Mouse (Mus musculus) G1E (cell line): ENCODE results near the gene Fcgrt.
A peak's percentile ranks its signal among the peaks of the same experiment; 100 is the strongest.

Source experiments
- CTCF ChIP-seq: IDR thresholded peaks from 2 replicates; pipeline ENCODE4 v1.5.1; 2012; ENCODE audit warnings: low read depth, low read length, inconsistent platforms, mixed read lengths
- GATA1 ChIP-seq: IDR thresholded peaks from 2 replicates; pipeline ENCODE4 v1.6.1; 2012; ENCODE audit warnings: borderline replicate concordance, low read length, inconsistent platforms, mixed read lengths
- GATA2 ChIP-seq: IDR thresholded peaks from 2 replicates; pipeline ENCODE4 v1.6.1; 2012; ENCODE audit warnings: low read depth, low read length, inconsistent platforms, borderline replicate concordance
- POLR2AphosphoS5 ChIP-seq: IDR thresholded peaks from 2 replicates; pipeline ENCODE4 v1.6.1; 2012; ENCODE audit warnings: low read depth, low read length, inconsistent platforms; ENCODE audit not compliant: insufficient replicate concordance
- TAL1 ChIP-seq: conservative IDR thresholded peaks from 2 replicates; pipeline ENCODE4 v1.6.1; 2012; ENCODE audit warnings: low read depth, low read length, inconsistent platforms, mixed read lengths

- TF ChIP-seq CTCF (peak; percentile 80), POLR2AphosphoS5 (no peak), GATA1 (no peak), TAL1 (no peak), GATA2 (no peak)
Observed at GRCm38 (mm10) chr7:45068000-45068318, 35.7 kb downstream of the Fcgrt start.
